Mouse (Mus musculus) thymus, postnatal 36 days (tissue): ENCODE measurements around the gene Srprb.
A peak's percentile ranks its signal among the peaks of the same experiment; 100 is the strongest.

ENCODE experiments used
- DNase-seq, 2 experiments: peaks; one replicate each; pipeline ENCODE4 v3.0.0; 2022; ENCODE audit warnings: mixed read lengths in 2 of 2

The Srprb gene

GRCm38 (mm10) chr9:103201561-103202260 is at the start of gene Srprb:
TSS of gene Srprb (minus strand) at chr9:103202137.
- peak; percentile 90 to 93 for DNase-seq

DNA sequence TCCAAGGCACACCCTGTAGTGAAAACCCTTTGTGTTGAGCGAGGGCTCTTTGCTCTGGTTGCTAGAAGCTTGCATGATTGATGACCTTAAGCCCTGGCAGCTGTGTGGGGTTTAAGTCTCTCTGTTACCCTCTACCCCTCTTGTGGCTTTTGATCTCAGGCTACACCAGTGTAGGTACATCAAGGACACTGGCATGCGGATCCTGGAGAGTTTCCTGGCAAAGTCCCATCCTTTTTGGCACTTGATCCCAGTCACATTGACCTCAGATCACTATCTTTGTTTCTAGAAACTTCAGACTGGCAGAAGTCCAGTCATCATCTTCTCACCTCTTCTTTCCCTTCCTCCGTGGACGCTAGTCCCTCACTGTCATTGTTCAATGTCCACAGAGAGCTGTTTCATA is 46.7 kb upstream of the Srprb start:
- DNase-seq: no peak

DNA sequence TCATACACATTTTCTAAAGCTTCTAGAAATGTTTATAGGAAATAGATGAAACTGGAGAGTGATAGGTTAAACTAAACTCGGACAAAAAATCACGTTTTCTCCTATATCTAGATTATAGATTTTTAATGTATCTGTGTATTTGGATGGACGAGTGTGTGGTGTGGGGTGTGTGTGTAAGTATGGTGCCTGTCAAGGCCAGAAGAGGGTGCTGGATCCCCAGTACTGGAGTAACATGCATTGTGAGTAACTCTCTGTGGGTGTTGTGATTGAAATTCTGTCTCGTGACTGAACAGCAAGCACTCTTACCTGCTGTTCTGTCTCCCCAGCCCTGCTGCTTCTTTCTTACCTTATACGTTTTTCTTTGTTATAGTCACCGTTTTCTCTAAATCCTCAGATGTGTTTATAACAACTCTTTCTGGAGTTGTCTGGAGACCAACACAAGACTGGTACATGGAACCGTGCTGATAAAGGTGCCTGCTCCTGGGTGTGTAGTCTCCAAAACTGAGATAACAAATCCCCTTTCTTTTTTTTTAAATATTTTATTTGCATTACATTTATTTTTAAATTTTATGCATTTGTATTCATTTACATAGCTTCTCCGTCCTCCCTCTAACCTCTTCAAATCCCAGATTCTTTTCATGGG is 44.7 kb upstream of the Srprb start:
- DNase-seq: no peak

DNA sequence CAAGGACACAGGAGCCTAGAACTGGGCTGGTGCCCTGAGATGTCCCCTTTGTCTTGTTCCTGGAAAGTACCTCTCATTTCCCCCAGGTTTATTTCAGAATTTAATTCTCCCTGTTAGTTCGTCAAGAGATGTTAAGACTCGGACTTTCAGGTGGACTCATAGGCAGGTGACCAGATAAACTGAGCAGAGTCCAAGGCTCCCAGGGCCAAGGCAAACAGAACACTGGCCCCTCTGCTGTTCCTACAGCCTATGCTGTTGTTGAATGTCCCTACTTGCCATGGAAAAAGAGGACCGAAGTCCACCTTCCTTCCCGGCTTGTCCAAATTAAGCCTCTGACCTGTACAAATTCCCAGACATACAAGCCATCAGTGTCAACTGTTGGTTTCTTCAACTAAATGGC is 41.7 kb upstream of the Srprb start:
- no peak for DNase-seq

GRCm38 (mm10) chr9:103241206-103241605 is 39.3 kb upstream of the Srprb start:
- no peak for DNase-seq

- no peak for DNase-seq
Observed at GRCm38 (mm10) chr9:103239471-103239870, 37.5 kb upstream of the Srprb start.

DNA sequence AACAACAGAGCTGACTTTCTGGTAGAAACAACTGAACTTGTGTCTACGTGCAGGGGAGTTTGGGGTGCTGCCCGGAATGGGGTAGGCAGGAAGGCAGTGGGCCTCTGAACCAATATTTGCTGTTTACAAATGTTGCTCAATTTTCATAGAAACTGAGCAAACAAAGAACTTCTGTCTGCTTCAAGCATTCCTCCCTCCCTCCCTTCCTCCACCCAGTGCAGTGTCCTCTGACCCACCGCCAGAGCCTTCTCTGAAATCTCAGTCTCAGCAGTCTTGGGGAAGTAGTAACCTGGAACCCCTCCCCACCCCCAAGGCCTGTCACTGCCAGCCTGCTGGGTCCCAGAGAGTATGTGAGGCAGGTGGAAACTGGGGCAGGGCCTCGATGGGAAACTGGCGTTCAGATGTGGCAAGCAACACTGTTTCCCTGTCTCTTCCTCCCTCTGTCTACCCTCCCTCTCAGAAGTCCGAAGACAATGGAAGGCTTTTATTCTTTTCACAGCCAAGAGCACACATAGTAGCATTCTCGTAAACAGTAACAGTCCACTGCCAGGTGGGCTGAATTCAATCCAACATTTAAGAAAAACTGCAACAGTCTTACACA is 32.7 kb upstream of the Srprb start:
- no peak for DNase-seq

- DNase-seq: no peak
Observed at GRCm38 (mm10) chr9:103234059-103234458, 32.1 kb upstream of the Srprb start.

GRCm38 (mm10) chr9:103233006-103233395 is 31.1 kb upstream of the Srprb start:
- peak; percentile 64 to 77 for DNase-seq

DNA sequence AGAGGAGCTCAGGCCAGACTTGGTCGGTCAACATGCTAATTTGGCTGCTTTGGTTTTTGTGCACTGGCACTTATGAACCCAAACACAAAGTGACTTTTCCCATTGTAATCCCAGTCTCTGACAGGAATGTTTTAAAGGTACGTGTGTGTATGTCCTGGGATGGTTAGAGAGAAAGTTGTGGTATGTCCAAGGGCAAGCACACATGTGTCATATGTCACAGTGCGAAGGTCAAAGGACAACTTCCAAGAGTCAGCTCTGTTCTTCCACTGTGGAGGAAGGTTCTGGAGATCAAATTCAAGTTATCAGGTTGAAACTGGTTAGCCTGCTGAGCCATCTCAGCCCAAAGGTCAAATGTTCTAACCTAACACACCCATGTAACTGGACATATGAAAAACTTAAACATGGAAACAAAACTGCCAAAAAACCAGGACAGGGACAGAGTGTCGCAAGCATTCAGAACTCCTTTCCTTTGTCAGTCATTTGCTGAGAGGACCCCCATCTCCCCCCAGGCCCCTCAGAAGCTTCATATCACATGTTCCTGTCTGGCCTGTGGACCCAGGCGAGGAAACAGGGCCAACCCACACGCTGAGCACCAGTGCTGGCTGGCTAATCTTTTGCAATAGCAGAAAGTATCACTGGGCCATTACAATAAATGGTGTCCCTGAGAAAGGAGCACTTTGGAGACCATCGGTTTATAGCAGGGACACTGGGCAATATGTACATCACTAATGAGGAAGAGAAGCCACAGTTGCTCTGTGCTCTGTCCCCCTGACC is 30.5 kb upstream of the Srprb start:
- DNase-seq: no peak

DNA sequence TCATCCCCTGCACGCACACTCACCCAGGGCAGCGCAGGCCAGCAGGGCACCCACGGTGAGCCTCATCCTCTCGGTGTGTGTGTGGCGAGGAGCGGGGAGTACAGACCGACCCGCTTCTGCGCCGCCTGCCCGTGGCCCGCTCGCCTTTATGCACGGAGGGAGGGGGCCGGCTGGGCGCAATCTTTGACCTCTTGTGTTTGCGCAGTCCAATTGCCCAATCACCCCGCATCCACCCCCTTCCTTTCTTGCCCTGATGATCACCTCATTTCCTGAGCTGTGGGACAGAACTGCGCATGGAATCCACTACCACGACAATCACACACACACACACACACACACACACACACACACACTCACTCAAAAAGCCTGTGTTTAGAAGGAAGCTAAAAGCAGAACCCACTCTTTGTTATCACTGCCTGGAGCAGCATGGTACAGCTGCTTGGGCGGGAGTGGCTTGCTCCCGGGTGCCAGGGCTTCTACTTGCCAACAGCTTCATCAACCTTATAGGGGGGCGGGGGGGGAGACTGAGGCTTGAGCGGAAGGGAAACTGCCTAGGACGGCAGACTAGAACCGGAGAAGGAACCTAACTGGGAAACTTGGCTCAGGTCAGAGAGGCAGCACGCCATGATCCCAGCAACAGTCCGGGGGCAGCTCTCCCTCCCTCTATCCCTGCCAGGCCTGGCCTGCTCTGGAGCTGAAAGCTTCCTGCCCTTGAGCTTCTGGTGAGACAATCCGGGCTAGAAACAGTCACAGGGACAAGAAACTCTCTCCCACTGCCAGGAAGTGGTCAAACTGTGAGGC is 28.4 kb upstream of the Srprb start, which contains the start of the genes Gm20425 and Trf:
Gene Gm20425 (minus strand): TSS at position 157 of the 801 bp plus-strand sequence.
Gene Trf (minus strand): TSS at position 294 of the 801 bp plus-strand sequence.
- peak; percentile 17 to 27 for DNase-seq

- no peak for DNase-seq
Observed at GRCm38 (mm10) chr9:103229037-103229867, 27.3 kb upstream of the Srprb start.

DNA sequence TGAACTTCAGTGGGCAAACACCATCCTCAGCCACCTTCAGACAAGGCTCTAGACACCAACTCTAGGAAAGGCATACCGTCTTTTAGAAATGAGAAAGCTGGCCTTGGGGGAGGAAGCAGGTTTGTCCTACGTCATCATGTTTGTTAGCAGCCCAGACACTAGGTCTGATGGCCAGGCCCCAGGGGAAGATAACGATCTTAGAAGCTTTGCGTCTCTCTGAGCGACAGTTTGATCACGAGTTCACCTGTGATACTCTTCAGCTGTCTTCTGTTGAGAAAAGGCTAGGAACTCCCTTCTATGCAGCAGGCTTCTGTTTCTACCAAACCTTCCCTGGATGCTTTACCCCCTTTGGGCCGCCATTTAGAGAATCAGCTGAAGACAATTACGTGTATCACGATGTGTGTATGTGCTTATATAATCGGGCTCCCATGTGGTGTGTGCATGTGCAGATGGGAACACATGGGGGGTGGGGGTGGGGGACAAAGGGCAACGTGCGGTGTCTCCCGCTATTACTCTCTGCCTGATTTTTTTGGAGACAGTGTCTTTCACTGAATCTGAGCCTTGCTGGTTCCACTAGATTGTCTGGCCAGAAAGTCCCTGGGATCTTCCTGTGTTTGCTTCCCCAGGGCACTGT is 26.6 kb upstream of the Srprb start:
- no peak for DNase-seq

DNA sequence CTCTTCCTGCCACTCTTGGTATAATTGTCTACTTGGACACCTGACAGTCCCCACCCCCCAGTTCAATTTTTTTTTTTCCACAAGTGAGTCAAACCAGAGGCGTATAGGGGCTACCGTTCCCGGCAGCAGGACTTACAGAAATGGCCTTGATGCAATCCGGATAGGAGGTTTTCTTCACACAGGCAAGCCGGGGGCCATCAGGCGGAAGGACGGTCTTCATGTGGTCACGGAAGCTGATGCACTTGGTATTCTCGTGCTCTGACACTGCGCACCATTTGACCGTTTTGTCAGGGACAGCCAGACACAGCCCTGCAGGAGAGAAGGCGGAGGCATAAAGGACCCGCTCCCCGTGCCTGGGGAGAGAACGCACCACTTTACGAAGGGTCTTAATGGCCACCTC is 25.8 kb upstream of the Srprb start:
- no peak for DNase-seq

GRCm38 (mm10) chr9:103226806-103227205 is 24.9 kb upstream of the Srprb start:
- no peak for DNase-seq

- DNase-seq: peak; percentile 38 to 46
Observed at GRCm38 (mm10) chr9:103225464-103225863, 23.5 kb upstream of the Srprb start.

- no peak for DNase-seq
Observed at GRCm38 (mm10) chr9:103224721-103225120, 22.8 kb upstream of the Srprb start.

DNA sequence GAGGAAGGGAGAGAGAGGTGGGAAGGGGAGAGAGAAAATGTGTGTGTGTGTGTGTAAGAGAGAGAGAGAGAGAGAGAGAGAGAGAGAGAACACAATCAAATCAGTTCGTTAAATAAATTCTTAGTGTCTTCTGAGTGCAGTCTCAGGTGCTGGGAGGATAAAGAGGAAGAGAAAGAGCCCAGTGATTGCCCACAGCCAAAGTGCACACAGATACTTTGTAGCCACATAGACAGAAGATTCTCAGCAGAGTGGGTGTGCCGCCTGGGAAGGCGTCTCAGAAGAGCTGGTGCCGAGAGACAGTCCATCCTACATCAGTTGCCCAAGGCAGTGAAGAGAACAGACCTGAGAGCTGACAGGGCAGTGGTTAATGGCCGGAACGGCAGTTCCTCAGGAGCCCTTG is 12.3 kb upstream of the Srprb start:
- DNase-seq: no peak

GRCm38 (mm10) chr9:103213631-103214030 is 11.7 kb upstream of the Srprb start:
- no peak for DNase-seq

DNA sequence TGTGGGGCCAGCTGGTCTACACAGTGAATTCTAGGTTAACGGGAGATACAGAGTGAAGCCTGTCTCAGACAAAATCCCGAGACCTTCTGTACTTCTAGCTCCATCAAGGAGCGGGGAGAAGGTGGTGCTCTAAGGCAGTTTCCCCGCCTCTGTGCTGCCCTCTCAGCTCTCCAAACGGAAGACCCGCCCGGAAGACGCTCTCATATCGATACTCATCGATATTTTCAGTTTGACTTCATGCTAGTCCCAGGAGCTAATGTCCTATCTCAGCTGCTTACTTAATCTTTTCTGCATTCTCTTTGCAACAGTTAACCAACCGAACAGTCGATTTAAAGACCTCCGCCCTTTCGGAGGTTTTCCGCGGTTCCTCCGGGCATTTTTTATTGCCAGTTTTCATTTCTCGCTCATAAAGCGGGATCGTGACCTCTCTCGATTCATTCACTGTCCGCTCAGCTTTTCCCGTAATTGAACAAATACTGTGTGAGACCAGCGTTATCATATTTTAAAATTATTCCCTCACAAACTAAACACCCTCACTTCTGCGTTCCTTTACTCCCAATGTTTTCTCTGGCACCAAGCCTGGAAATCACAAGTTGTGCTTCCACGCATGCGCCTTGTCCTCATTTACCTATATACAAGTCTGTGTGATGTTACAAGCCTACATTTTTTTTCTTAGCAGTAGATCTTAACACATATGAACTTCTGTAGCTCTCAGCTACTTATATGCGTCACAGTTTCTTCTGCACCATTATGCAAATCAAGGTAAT is 10.9 kb upstream of the Srprb start:
- no peak for DNase-seq
